Mouse (Mus musculus) brain, adult 2 months (tissue): ENCODE measurements at regions not wholly inside any gene's neighbourhood (a gene's known extent, or its start where the extent isn't known, plus 50 kb on each side); places are given as distances from the start of the nearest gene placed in this dataset.

Experiments
- DNase-seq: peaks from one replicate; pipeline ENCODE4 v3.0.0; 2011; ENCODE audit warnings: low read depth, low spot score

- DNase-seq = no peak
Observed at GRCm38 (mm10) chr8:126744747-126745382, 151.1 kb upstream of the Irf2bp2 start.

- DNase-seq = peak; percentile 71
Observed at GRCm38 (mm10) chr8:126743296-126743695, 149.5 kb upstream of the Irf2bp2 start.

GRCm38 (mm10) chr8:126742081-126742480, 148.3 kb upstream of the Irf2bp2 start:
- DNase-seq = no peak

- no peak for DNase-seq
Observed at GRCm38 (mm10) chr8:126741031-126741430, 147.2 kb upstream of the Irf2bp2 start.

- no peak for DNase-seq
Observed at GRCm38 (mm10) chr8:126739768-126740167, 146.0 kb upstream of the Irf2bp2 start.

GRCm38 (mm10) chr8:126737032-126737431, 143.2 kb upstream of the Irf2bp2 start:
- DNase-seq = no peak

GRCm38 (mm10) chr8:126736441-126736962, 142.7 kb upstream of the Irf2bp2 start:
- DNase-seq = peak; percentile 61

GRCm38 (mm10) chr8:126735488-126736440, 142.0 kb upstream of the Irf2bp2 start:
- DNase-seq = peak; percentile 92

- DNase-seq = peak; percentile 47
Observed at GRCm38 (mm10) chr8:126734743-126735487, 141.1 kb upstream of the Irf2bp2 start.

- DNase-seq = no peak
Observed at GRCm38 (mm10) chr8:126733779-126734178, 140.0 kb upstream of the Irf2bp2 start.

GRCm38 (mm10) chr8:126733307-126733706, 139.5 kb upstream of the Irf2bp2 start:
- peak; percentile 83 for DNase-seq

GRCm38 (mm10) chr8:126730017-126730631, 136.3 kb upstream of the Irf2bp2 start:
- no peak for DNase-seq

GRCm38 (mm10) chr8:126728987-126729632, 135.3 kb upstream of the Irf2bp2 start:
- DNase-seq = no peak

GRCm38 (mm10) chr8:126728135-126728534, 134.3 kb upstream of the Irf2bp2 start:
- no peak for DNase-seq

GRCm38 (mm10) chr8:126727068-126727467, 133.3 kb upstream of the Irf2bp2 start:
- DNase-seq = no peak

- DNase-seq = no peak
Observed at GRCm38 (mm10) chr8:126723259-126724122, 129.7 kb upstream of the Irf2bp2 start.

- peak; percentile 56 for DNase-seq
Observed at GRCm38 (mm10) chr8:126721621-126722020, 127.8 kb upstream of the Irf2bp2 start.

- DNase-seq = no peak
Observed at GRCm38 (mm10) chr8:126720473-126721145, 126.8 kb upstream of the Irf2bp2 start.

GRCm38 (mm10) chr8:126719748-126720147, 126.0 kb upstream of the Irf2bp2 start:
- DNase-seq = no peak
